Mouse (Mus musculus) liver, embryonic 12.5 days (tissue): ENCODE data around the gene Creb5. TPM values are rescaled to one million over a fixed set of nuclear protein-coding genes. Genes with fewer than 3 reads are reported as not detected.

ENCODE experiments used
- ATAC-seq: fragments of 200-750 bp; cut with Nextera tagmentation; 2 replicates; pipeline ENCODE4 v1.8.0; 2017; ENCODE audit warnings: moderate number of reproducible peaks, mild to moderate bottlenecking, moderate library complexity
- H3K27ac ChIP-seq: fragments of 300-500 bp; sonication (generic); 2 replicates; pipeline ENCODE4 v1.5.1; 2016; ENCODE audit warnings: mild to moderate bottlenecking
- H3K27me3 ChIP-seq: fragments of 300-500 bp; sonication (generic); replicated peaks from 2 replicates; pipeline ENCODE4 v1.6.1; 2016; ENCODE audit warnings: mild to moderate bottlenecking, moderate library complexity
- H3K36me3 ChIP-seq: fragments of 300-500 bp; sonication (generic); 2 replicates; pipeline ENCODE4 v1.6.1; 2016; ENCODE audit warnings: mild to moderate bottlenecking, moderate library complexity
- H3K4me1 ChIP-seq: fragments of 300-500 bp; sonication (generic); 2 replicates; pipeline ENCODE4 v1.6.1; 2016
- H3K4me2 ChIP-seq: fragments of 300-500 bp; sonication (generic); 2 replicates; pipeline ENCODE4 v1.6.1; 2016; ENCODE audit warnings: mild to moderate bottlenecking, moderate library complexity
- H3K4me3 ChIP-seq: fragments of 300-500 bp; sonication (generic); 2 replicates; pipeline ENCODE4 v1.5.1; 2016; ENCODE audit warnings: mild to moderate bottlenecking, moderate library complexity
- H3K9ac ChIP-seq: fragments of 300-500 bp; sonication (generic); 2 replicates; pipeline ENCODE4 v1.6.1; 2016; ENCODE audit warnings: mild to moderate bottlenecking, moderate library complexity
- H3K9me3 ChIP-seq: fragments of 300-500 bp; sonication (generic); replicated peaks from 2 replicates; pipeline ENCODE4 v1.6.1; 2016; ENCODE audit warnings: mild to moderate bottlenecking, moderate library complexity
- WGBS: fragments of 180-500 bp; shearing (Covaris S2); methylation state at CpG from one replicate; pipeline ENCODE4 v1.1.7; 2016; ENCODE audit not compliant: insufficient replicate concordance; 5-methylcytosine and 5-hydroxymethylcytosine counted together
- polyA plus RNA-seq: library from polyadenylated mRNA; unstranded; fragments of >200 nt; fragmentation: Nextera tagmentation; extraction: Ambion mirVana; gene quantifications from 2 replicates; pipeline ENCODE4 v1.2.1, GENCODE M21; 2016

Gene Creb5
- polyA plus RNA-seq, 1 experiment from 2014 or later, result 0.33 TPM

- Histone ChIP-seq H3K9ac (no peak overlapping the region), H3K36me3 (no peaks in the 10 kb centered on the region), H3K9me3 (no peaks in the 10 kb centered on the region), H3K4me1 (no peaks in the 10 kb centered on the region), H3K4me2 (no peak overlapping the region), H3K4me3 (no peak overlapping the region), H3K27ac (no peak overlapping the region), H3K27me3 (no peaks in the 10 kb centered on the region)
- ATAC-seq, result no peak
- 74% methylated on average over 14 of the region's 14 CpGs for WGBS
These were observed 398.3 kb downstream of the Creb5 start for GRCm38 (mm10) chr6:53685323-53685722.

- Histone ChIP-seq H3K4me2 (no peak overlapping the region), H3K27ac (no peak overlapping the region), H3K9ac (no peak overlapping the region), H3K4me3 (no peak overlapping the region), H3K4me1 (no peaks in the 10 kb centered on the region), H3K36me3 (no peaks in the 10 kb centered on the region), H3K27me3 (no peaks in the 10 kb centered on the region), H3K9me3 (no peaks in the 10 kb centered on the region)
- ATAC-seq, result no peak
- 59% methylated on average over 7 of the region's 7 CpGs for WGBS
These were observed 401.9 kb downstream of the Creb5 start for GRCm38 (mm10) chr6:53688762-53689477.

GRCm38 (mm10) chr6:53691006-53691405 lies 403.9 kb downstream of the Creb5 start:
- no peak overlapping the region for H3K9ac ChIP-seq
- H3K27me3 ChIP-seq, result no peaks in the 10 kb centered on the region
- H3K4me1 ChIP-seq, result no peaks in the 10 kb centered on the region
- no peak overlapping the region for H3K4me2 ChIP-seq
- no peak for ATAC-seq
- H3K36me3 ChIP-seq, result no peaks in the 10 kb centered on the region
- H3K9me3 ChIP-seq, result no peaks in the 10 kb centered on the region
- H3K4me3 ChIP-seq, result no peak overlapping the region
- H3K27ac ChIP-seq, result no peak overlapping the region
- 71% methylated on average over 1 of the region's 1 CpGs for WGBS

GRCm38 (mm10) chr6:53695216-53695615 lies 408.1 kb downstream of the Creb5 start:
- ATAC-seq, result no peak
- Histone ChIP-seq H3K27ac (no peak overlapping the region), H3K4me3 (no peak overlapping the region), H3K36me3 (no peaks in the 10 kb centered on the region), H3K4me1 (no peaks in the 10 kb centered on the region), H3K27me3 (no peaks in the 10 kb centered on the region), H3K9me3 (no peaks in the 10 kb centered on the region), H3K9ac (no peak overlapping the region), H3K4me2 (no peak overlapping the region)
- WGBS, result 74% methylated on average over 9 of the region's 9 CpGs

GRCm38 (mm10) chr6:53696471-53696870 lies 409.4 kb downstream of the Creb5 start:
- 69% methylated on average over 6 of the region's 6 CpGs for WGBS
- H3K9me3 ChIP-seq, result no peaks in the 10 kb centered on the region
- no peak overlapping the region for H3K4me3 ChIP-seq
- H3K27ac ChIP-seq, result no peak overlapping the region
- no peaks in the 10 kb centered on the region for H3K36me3 ChIP-seq
- H3K27me3 ChIP-seq, result no peaks in the 10 kb centered on the region
- no peak overlapping the region for H3K9ac ChIP-seq
- no peaks in the 10 kb centered on the region for H3K4me1 ChIP-seq
- no peak overlapping the region for H3K4me2 ChIP-seq
- ATAC-seq, result no peak

- H3K36me3 ChIP-seq, result no peaks in the 10 kb centered on the region
- H3K27ac ChIP-seq, result no peak overlapping the region
- H3K4me1 ChIP-seq, result no peaks in the 10 kb centered on the region
- no peak overlapping the region for H3K9ac ChIP-seq
- H3K27me3 ChIP-seq, result no peaks in the 10 kb centered on the region
- no peak for ATAC-seq
- no peaks in the 10 kb centered on the region for H3K9me3 ChIP-seq
- 71% methylated on average over 6 of the region's 6 CpGs for WGBS
- no peak overlapping the region for H3K4me3 ChIP-seq
- H3K4me2 ChIP-seq, result no peak overlapping the region
These were observed 409.9 kb downstream of the Creb5 start for GRCm38 (mm10) chr6:53696921-53697320.

GRCm38 (mm10) chr6:53698128-53698749 lies 411.2 kb downstream of the Creb5 start:
- no peak for ATAC-seq
- no peak overlapping the region for H3K27ac ChIP-seq
- WGBS, result 18% methylated on average over 15 of the region's 15 CpGs
- H3K4me3 ChIP-seq, result no peak overlapping the region
- H3K4me1 ChIP-seq, result no peaks in the 10 kb centered on the region
- H3K27me3 ChIP-seq, result no peaks in the 10 kb centered on the region
- peak overlapping the region; percentile 16; the same call in 1 of the 2 replicates for H3K4me2 ChIP-seq
- H3K36me3 ChIP-seq, result no peaks in the 10 kb centered on the region
- no peak overlapping the region for H3K9ac ChIP-seq
- H3K9me3 ChIP-seq, result no peaks in the 10 kb centered on the region

- Histone ChIP-seq H3K4me3 (no peak overlapping the region), H3K4me1 (no peaks in the 10 kb centered on the region), H3K4me2 (no peak overlapping the region), H3K9me3 (no peaks in the 10 kb centered on the region), H3K27me3 (no peaks in the 10 kb centered on the region), H3K36me3 (no peaks in the 10 kb centered on the region), H3K27ac (no peak overlapping the region), H3K9ac (no peak overlapping the region)
- ATAC-seq, result no peak
- 32% methylated on average over 2 of the region's 2 CpGs for WGBS
These were observed 417.4 kb downstream of the Creb5 start for GRCm38 (mm10) chr6:53704440-53704839.

GRCm38 (mm10) chr6:53706604-53707330 lies 419.7 kb downstream of the Creb5 start:
- Histone ChIP-seq H3K27me3 (no peaks in the 10 kb centered on the region), H3K9me3 (no peaks in the 10 kb centered on the region), H3K36me3 (no peaks in the 10 kb centered on the region), H3K4me2 (no peak overlapping the region), H3K4me3 (no peak overlapping the region), H3K9ac (no peak overlapping the region), H3K27ac (no peak overlapping the region), H3K4me1 (no peaks in the 10 kb centered on the region)
- 71% methylated on average over 10 of the region's 10 CpGs for WGBS
- ATAC-seq, result no peak

GRCm38 (mm10) chr6:53707795-53708194 lies 420.7 kb downstream of the Creb5 start:
- H3K9ac ChIP-seq, result no peak overlapping the region
- ATAC-seq, result no peak
- 18% methylated on average over 5 of the region's 5 CpGs for WGBS

GRCm38 (mm10) chr6:53709694-53710442 lies 422.8 kb downstream of the Creb5 start:
- no peaks in the 10 kb centered on the region for H3K27me3 ChIP-seq
- 74% methylated on average over 14 of the region's 14 CpGs for WGBS
- no peak overlapping the region for H3K4me2 ChIP-seq
- H3K27ac ChIP-seq, result no peak overlapping the region
- no peaks in the 10 kb centered on the region for H3K4me1 ChIP-seq
- H3K9me3 ChIP-seq, result no peaks in the 10 kb centered on the region
- H3K9ac ChIP-seq, result no peak overlapping the region
- H3K4me3 ChIP-seq, result no peak overlapping the region
- H3K36me3 ChIP-seq, result no peaks in the 10 kb centered on the region
- ATAC-seq, result no peak

More at GRCm38 (mm10) chr6:53707795-53708194, 420.7 kb downstream of the Creb5 start:
- H3K9me3 ChIP-seq, result no peaks in the 10 kb centered on the region
- no peak overlapping the region for H3K27ac ChIP-seq
- H3K4me2 ChIP-seq, result no peak overlapping the region
- no peaks in the 10 kb centered on the region for H3K27me3 ChIP-seq
- no peaks in the 10 kb centered on the region for H3K4me1 ChIP-seq
- H3K36me3 ChIP-seq, result no peaks in the 10 kb centered on the region
- no peak overlapping the region for H3K4me3 ChIP-seq

- Histone ChIP-seq H3K4me1 (no peaks in the 10 kb centered on the region), H3K36me3 (no peaks in the 10 kb centered on the region), H3K4me2 (no peak overlapping the region), H3K9me3 (no peaks in the 10 kb centered on the region), H3K4me3 (no peak overlapping the region), H3K9ac (no peak overlapping the region), H3K27me3 (no peaks in the 10 kb centered on the region), H3K27ac (no peak overlapping the region)
- WGBS, result 65% methylated on average over 5 of the region's 5 CpGs
- no peak for ATAC-seq
These were observed 423.5 kb downstream of the Creb5 start for GRCm38 (mm10) chr6:53710560-53710959.
